Mouse (Mus musculus): ENCODE data around the gene Lgr4.
A peak's percentile ranks its signal among the peaks of the same experiment; 100 is the strongest.

Gene Lgr4

DNA sequence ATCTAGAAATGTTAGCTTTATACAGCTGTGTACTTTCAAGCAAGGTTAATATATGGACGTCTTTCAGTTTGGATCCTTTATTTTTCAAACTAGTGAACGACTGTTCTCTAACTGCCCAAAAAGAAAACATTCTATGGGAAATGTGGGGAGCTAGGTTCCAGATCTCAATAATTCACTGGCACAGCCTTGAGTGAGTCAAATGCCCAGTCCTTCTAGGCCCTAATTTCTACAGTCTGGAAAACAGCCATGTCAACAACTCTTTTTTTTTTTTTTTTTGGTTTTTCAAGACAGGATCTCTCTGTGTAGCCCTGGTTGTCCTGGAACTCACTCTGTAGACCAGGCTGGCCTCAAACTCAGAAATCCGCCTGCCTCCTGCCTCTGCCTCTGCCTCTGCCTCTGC lies 4.9 kb downstream of the Lgr4 start:
- no peak for DNase-seq

DNA sequence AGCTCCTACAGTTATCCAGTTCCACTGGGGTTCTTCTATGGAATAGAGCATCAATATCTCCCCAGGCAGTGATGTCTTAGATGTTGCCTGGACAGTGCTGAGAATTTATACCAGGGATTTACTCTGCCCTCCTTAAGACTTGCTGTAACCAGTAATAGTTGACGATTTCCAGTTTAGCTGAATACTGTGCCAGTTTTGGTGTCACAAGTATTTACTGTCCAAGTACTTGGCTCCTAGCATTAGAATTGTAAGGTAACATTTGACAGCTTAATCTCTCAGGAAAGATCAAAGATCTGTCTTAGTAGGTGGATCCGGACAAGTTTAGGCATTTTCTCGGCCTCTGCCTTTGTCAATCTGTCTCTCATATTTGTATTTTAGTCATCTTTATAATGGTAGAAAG lies 5.6 kb downstream of the Lgr4 start:
- DNase-seq: no peak

DNA sequence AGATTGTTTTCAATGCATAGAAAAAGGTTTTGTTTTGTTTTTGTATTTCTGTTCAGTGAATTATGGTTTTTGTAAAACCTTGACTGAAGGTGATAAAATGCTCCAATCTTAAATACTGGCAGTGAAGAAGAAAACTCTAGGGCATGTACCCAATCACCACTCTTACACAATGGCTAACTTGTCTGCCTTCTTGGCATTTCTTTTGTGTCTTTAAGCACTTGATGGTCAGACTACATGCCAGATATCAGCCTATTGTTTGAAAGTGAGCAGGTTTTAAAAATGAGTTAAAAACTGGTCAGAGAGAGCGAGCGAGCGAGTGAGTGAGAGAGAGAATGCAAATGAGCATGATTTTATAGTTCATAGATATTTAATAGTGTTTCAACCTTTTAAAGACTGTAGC lies 6.5 kb downstream of the Lgr4 start:
- DNase-seq: no peak

DNA sequence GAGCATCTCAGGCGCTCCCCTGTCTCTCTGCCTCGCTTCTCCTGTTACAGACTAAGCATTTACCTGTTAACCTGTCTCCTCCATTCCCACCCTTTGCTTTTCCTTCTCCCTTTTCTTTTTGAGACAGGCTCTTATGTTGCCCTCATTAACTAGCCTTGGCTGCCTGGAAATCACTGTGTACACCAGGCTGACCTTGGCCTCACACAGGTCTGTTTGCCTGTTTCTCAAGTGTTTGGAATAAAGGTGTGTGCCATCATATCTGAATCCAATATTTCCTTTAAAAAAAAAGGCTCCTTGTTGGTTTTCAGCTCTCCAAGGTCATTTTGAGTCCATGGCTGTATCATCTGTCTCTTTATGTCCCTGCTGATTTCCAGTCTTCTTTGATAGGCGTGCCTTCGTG lies 9.5 kb downstream of the Lgr4 start:
- DNase-seq: no peak

DNA sequence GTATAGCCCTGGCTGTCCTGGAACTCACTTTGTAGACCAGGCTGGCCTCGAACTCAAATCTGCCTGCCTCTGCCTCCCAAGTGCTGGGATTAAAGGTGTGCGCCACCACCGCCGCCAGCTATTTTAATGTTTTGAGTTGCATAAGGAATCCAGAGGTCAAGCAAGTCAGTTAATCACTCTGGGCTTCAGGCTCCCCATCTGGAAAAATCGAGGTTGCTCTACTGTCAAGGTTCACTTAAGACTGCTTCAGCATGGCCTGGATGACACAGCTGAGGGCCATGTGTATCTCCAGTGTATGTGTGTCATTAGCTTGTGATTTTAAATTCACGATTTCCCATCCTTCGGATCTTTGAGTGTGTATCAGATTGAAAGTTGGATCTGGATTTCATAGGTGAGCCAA lies 10.0 kb downstream of the Lgr4 start:
- DNase-seq: no peak

DNA sequence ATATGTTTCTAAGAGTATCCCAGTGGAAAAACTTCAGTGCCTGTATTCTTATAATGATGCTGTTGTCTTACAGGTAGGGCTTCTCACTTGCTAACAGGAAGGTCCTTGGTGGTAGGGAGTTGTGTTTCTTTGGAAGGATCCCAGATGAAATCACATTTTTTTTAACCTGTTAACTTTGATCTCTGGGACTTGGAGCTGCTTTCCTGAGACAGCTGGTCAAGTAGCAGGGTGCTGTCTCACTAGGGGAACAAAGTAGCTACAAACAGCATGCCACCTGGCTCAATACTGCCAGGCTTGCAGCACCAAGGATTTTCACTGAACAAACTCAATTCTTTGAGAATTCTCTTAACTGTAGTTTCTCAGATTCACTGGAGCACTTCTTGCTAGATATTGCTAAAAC lies 10.4 kb downstream of the Lgr4 start:
- DNase-seq: peak; percentile 60

DNA sequence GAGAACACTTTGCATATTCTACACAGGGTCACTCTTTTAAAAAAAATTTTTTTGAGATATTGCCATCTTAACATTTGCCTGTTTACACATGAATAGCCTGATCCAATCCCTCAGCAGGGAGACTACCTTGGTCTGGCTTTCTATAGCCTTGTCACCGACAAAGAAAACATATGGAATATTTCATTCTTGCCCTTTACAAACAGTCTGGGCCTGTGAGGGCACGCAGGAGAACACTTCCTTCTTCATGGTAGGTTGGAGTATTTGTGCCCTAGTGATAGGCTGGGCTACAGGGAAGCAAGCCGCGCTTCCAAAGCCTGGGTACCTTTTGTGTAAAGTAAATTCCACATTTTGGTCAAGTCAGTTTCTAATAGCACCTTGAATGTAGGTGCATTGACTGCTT lies 11.3 kb downstream of the Lgr4 start:
- DNase-seq: peak; percentile 43

DNA sequence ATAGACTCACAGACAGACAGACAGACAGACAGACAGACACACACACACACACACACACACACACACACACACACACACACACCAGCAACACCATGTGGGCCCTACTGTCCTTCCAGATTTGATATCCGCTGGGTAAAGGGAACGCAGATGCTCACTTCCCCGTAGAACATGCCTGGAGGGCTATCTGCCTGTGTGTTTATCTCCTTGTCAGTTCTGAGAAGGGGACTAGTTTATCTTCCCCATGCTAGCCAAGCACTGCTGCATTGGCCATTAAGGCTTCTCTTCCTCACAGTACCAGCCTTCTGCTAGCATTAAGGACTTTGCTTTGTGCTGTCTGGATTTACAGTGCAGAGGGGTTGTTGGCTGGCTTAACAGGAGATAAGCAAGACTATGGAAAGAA lies 11.8 kb downstream of the Lgr4 start:
- no peak for DNase-seq

DNA sequence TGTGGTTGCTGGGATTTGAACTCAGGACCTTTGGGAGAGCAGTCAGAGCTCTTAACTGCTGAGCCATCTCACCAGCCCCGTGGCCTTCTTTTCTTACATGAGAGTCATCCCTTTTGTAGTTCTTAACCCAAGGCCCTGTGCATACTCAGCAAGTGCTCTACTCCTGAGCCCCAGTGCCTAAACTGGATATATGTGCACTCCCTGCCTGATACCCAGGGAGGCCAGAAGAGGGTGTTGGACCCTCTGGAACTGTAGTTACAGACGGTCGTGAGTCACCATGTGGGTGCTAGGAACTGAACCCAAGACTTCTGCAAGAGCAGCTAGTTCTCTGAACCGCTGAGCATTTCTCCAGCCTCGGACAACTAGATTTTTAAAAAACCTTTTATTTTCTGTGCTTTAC lies 12.9 kb downstream of the Lgr4 start:
- no peak for DNase-seq

DNA sequence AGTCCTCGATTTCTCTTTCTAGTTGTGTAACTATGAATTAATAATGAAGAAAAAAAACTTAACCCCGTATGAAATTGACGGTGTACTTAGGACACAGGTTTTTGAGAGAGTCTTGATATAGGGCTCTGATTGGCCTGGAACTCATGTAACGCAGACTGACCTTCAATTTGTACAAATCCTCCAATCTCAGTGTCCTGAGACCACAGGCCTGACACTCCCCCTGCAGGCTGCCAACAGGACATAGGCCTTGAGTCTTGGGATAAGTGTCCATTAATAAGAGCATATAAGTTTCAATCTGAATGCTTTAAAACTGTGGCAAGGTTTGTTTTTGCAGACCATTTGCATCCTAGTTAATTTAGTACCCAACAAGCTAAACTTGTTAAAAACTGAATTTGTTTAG lies 13.3 kb downstream of the Lgr4 start:
- no peak for DNase-seq

DNA sequence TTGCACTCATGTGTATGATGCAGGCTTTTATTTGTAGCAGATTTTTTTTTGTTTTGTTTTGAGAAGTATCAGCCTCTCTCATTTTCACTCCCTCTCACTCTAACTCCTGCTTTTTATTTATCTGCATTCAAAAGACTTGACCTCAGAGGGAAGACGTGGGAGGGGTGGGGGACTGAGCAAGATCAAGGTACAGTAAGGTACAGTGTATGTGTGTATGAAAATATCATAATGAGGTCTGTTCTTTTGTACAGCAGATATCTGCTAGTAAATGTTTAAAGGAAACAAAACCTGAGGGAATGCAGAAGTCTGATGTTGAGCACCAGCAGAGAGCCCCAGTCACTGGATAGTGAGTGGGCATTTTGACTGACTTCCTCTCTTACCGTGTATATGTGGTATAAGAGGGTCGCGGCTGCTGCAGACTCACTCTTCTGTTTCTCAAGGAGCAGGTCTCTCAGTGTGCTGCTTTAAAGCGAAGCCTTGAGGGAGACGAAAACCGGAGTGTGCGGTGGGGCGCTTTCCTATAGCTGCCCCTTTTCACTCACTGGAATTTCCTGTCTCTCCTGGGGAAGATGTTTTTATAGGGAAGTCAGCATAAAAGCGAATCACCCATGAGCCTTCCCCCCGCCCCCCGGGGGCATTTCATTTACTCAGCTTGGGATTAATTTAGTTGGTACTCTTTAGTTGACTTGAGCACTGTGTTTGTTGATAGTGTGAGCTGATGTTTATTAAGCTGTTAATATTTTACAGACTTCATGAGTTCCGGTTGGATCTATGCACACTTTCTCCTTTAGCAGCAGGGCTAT lies 14.7 kb downstream of the Lgr4 start:
- DNase-seq: no peak

DNA sequence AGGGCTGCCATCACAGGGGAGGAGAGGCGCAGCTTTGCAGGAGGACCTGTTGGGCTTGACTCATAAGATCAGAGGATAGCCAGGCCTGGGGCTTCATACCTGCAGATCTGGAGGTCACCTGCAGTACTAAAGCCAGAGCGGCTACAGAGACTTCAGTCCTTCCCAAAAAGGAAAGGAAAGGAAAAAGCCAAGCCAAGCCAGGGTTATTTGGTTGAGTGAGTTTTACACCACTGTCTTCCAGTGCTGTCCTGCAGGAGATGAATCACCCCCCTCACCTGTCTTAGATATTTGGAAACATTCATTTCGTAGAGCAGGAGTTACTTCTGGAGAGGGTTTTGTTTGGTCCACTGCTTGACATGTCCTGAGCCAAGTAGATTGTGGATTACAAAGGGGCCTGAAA lies 15.7 kb downstream of the Lgr4 start:
- DNase-seq: no peak

DNA sequence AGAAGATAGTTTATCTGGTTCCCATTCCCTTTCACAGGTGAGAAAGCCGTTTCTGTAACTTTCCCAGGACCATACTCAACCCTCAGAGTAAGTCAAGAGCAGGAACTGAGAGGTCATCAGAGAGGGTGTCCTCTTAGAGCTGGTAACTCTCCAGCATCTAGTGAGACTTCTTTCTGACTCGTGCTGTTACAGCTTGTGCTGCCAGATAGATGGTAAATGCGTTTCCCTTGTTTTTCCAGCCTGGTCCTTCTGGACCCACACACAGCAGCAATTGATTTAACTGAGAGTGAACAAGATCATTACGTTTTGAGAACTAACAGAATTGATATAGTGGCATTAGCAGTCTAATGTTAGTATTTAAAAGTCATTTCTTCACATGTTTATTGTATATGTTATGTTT lies 16.6 kb downstream of the Lgr4 start:
- no peak for DNase-seq

DNA sequence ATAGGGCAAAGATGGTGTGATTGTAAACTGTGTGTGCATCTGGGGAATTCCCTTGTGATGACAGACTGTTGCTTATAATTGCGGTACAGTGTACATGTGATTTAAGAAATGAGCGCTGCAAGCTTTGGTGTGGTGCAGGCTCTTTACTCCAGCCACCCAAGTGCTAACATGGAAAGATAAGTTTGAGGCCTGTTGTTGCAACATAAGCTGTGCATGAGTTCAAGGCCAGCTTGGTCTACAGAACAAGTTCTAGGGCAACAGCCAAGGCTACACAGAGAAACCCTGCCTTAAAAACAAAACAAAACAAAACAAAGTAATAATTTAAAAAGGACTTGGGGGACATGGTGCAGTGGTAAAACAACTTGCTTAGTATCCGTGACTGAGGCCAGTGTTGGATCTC lies 17.7 kb downstream of the Lgr4 start:
- no peak for DNase-seq

DNA sequence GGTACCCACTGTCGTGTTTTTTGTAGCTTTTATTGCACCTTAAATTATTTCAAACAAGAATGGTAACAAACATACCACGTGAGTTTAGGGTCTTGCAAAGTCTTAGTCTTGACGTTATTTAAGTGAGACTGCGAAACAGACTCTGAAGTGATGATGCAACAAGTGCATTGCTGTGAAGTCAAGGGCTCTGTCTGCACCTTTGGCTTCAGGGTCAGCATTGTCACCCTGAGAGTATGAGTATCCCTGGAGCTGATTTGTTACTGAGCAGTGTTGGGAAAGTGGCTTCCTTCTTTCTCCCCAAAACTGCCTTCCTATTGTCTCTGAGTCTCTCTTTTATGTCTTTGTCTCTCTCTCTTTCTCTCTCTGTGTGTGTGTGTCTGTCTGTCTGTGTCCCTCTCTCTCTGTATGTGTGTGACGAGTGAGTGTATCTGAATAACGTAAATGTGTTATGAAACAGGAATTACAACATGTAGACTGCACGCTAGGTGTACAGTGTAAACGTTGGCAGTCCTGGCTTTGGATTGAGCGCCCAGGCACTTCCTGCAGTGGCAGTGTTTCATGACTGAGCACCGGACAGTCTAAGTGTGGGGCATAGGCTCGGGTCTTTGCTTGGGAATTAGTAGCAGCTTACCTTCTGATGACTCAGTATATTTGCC lies 18.4 kb downstream of the Lgr4 start:
- no peak for DNase-seq

DNA sequence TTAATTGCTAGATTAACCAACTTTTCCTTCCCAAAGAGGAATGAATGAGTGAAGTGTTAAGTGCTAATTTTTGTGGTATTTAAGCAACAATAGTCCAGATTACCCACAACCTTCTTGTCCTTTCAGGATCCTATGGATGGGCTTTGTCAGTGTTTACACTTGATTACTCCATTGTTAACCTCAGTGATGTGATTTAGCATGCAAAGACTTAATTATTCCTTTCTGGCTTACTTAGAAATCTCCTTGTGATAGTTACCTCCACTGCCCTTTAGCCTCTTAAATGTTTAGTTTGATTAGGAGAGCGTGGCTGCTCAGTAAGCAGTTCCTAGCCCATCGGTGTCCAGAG lies 18.9 kb downstream of the Lgr4 start:
- no peak for DNase-seq

DNA sequence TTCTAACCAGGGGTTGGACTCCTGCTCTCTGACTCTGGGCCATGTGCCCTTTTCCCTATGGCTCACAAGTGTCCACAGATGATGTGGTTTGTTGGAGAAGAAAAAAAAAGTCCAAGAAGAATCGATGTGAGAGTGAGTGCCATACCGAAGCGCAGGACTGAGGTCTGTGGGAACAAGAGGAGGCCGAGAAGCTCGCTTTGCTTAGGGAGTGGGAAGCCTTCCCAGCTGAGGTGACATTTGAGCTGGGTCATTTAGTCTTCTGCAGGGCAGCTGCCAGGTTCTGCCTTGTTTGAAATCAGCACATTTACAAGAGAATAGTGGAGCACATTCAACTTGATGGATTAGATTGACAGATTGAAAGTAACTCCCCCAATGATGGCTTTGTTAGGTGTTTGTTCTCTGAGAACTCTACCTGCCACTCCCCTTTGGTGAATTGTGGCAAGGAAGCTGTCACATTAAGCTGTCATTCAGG lies 24.6 kb downstream of the Lgr4 start:
- DNase-seq: no peak

DNA sequence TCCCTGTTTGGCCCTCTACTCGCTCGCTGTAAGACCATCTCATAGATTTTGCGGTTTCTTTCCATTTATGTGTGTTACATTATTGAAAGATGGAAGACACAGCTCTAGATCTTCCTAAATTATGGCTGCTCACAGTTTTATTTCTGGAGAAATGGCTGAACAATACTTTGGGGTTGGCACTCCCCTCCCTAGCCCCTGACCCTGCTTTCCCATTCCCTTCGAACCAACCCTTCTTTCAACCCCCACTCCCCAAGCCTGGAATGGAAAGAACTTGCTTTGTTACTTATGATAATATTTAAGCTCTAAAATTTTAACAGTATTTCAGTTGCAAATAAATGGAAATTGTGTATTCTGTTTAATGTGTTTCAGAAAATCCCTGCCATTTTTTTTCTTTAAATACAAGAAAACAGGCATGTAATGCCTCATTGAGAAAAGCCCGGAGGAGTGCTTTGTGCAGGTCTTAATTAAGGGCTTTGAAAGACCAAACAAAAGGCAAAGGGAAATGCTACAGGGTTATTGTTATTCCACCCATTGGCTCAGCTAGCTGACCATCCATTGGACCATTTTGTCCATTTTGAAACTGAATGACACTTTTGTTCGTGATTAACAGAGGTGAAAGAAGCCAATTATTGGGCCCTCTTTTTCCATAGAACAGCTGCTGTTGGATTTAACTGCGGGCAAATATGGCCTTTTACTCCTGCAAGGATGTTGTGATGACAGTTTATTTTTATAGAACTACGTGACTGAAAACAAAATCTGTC lies 25.5 kb downstream of the Lgr4 start:
- no peak for DNase-seq

DNA sequence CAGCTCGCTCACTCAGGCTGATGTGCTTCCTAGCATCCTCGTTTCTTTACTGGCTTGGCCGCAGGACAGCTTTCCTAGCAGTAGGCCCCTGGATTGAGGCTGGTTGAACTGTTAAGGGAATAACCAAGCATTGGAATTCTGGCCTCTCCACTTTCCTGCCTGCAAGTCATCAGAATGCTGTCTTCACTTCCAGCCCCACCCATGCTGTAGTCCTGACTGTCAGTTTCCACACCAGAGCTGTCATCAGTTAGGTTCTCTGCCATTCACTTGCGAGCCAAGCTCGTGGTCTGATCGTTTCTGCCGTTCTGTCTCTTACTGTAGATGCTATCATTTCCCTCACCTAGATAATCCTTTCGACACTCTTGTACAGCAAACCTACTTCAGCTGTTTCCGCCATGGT lies 27.5 kb downstream of the Lgr4 start:
- no peak for DNase-seq

DNA sequence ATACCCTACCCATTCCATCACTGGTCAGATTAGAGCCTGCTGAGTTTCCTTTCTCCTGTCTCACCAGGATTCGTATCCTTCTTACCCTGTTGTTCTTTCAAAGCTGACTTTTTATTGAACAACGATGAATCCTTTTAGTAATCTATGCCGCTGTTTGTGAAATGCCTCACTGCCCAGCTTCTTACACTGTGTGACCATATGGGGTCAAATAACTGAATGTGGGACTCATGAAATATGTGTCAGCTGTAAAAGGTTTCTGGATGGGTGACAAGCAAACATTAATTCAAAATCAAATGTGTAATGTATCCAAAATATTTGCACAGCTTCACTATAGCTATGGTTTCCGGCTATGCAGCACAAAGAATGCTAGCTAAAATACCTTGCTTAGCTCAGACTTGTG lies 28.1 kb downstream of the Lgr4 start:
- DNase-seq: no peak

DNA sequence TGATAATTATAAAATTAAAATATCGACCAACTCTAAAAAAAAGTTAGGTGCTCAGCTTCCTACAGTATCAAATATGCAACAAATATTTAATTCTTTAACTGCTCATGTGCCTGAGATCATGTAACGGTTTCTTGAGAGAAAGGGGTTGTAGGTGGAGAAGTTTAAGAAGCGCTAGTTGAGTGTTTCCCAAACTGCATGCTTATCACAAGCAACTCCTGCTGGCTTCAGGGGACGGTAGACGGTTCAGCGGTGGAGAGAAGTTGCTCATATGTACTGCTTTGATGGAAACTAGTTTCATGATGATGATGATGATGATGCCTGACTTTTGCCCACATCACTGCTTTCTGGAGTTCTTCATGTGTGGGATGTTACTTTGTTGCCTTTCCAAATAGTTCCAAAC lies 29.0 kb downstream of the Lgr4 start:
- no peak for DNase-seq

DNA sequence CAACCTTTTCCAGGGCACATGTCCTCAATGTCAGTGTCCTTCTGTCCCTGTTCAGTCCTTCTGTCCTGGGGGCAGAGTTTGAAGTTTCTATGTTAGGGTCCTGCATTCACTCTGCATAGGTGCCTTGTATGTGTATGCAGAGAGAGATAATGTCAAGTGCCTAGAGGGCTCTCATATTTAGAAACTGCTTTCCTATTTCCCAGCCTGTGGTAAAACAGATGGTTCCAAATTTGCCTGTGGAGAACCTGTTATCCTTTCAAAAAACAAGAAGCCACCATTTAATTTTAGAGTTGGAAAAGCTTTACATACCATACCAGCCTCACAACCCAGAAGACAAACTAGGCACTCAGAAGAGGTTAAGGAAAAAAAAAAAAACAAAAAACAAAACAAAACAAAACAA lies 32.1 kb downstream of the Lgr4 start:
- no peak for DNase-seq

DNA sequence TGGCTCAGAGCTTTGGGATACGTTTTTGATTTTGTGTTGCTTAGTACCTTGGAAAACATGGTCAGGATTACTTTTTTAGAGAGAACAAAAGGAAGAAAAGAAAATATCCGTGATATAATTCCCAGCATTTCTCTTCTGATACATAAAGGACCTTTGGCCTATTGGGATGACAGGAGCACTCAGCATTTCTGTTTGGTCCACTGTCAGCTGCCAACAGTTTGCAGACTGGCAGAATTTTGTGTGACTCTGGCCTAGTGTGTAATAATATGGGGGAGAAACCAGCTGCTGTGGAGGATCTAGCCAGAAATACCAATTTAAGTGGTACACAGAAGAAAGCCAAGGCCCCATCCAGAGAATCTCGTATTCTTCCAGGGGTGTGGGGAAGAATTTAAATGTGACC lies 32.9 kb downstream of the Lgr4 start:
- no peak for DNase-seq

DNA sequence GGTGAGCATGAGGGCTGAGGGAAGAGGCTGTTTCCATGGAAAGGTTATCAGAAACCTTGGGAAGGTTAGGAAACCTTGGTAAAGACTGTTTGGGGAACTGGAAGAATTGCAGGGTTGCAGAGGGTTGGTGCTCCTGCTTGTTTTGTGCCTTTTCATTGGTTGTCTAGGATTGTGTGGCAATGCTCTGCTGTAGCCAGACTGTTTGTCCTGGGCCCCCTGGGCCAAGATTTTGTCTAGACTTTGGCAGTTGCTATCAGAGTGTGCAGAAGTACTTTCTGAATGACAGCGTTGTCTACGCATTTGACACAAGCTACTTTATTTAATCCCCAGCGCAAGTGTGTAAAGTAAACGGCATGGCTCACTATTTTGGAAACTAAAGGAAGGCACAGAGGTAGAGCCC lies 33.6 kb downstream of the Lgr4 start:
- no peak for DNase-seq

All from cerebellum, adult 8-10 months (tissue).